Mouse (Mus musculus) heart, embryonic 11.5 days (tissue): ENCODE measurements around the gene Txnrd2. TPM values are rescaled to one million over a fixed set of nuclear protein-coding genes. Genes with fewer than 3 reads are reported as not detected.

Experiments
- ATAC-seq: fragments of 200-750 bp; cut with Nextera tagmentation; replicated peaks from 2 replicates; pipeline ENCODE4 v1.8.0; 2017; ENCODE audit warnings: moderate library complexity; ENCODE audit not compliant: insufficient number of reproducible peaks, low FRiP score, low TSS enrichment
- H3K27ac ChIP-seq: fragments of 300-500 bp; sonication (generic); 2 replicates; pipeline ENCODE4 v1.5.1; 2014; ENCODE audit warnings: mild to moderate bottlenecking, low read depth, low read length
- H3K27me3 ChIP-seq: fragments of 300-500 bp; sonication (generic); 2 replicates; pipeline ENCODE4 v1.6.1; 2014; ENCODE audit warnings: mild to moderate bottlenecking, low read length, mixed read lengths; ENCODE audit not compliant: control insufficient read depth, insufficient read depth
- H3K36me3 ChIP-seq: fragments of 300-500 bp; sonication (generic); 2 replicates; pipeline ENCODE4 v1.6.1; 2014; ENCODE audit warnings: mild to moderate bottlenecking, low read length, moderate library complexity, mixed read lengths; ENCODE audit not compliant: control insufficient read depth, insufficient read depth
- H3K4me1 ChIP-seq: fragments of 300-500 bp; sonication (generic); 2 replicates; pipeline ENCODE4 v1.6.1; 2014; ENCODE audit warnings: low read length; ENCODE audit not compliant: control insufficient read depth, insufficient read depth
- H3K4me2 ChIP-seq: fragments of 300-500 bp; sonication (generic); 2 replicates; pipeline ENCODE4 v1.6.1; 2014; ENCODE audit warnings: mild to moderate bottlenecking, moderate library complexity
- H3K4me3 ChIP-seq: fragments of 300-500 bp; sonication (generic); 2 replicates; pipeline ENCODE4 v1.5.1; 2014; ENCODE audit warnings: low read depth, low read length
- H3K9ac ChIP-seq: fragments of 300-500 bp; sonication (generic); 2 replicates; pipeline ENCODE4 v1.6.1; 2014; ENCODE audit warnings: mild to moderate bottlenecking, low read depth, low read length, moderate library complexity
- H3K9me3 ChIP-seq: fragments of 300-500 bp; sonication (generic); replicated peaks from 2 replicates; pipeline ENCODE4 v1.6.1; 2016; ENCODE audit warnings: low read length; ENCODE audit not compliant: control insufficient read depth
- WGBS: fragments of 180-500 bp; shearing (Covaris S2); extraction: QIAGEN DNeasy Blood & Tissue Kit; methylation state at CpG from one replicate; pipeline ENCODE4 v1.1.7; 2014; ENCODE audit not compliant: insufficient replicate concordance; 5-methylcytosine and 5-hydroxymethylcytosine counted together
- polyA plus RNA-seq: library from polyadenylated mRNA; unstranded; fragments of >200 nt; fragmentation: Nextera tagmentation; extraction: Ambion mirVana; gene quantifications from 2 replicates; pipeline ENCODE4 v1.2.1, GENCODE M21; 2014

Gene Txnrd2
- polyA plus RNA-seq, 1 experiment from 2014 or later: 32.8 TPM

GRCm38 (mm10) chr16:18391127-18391526 lies 35.1 kb upstream of the Txnrd2 start:
- H3K9me3 ChIP-seq: no peaks in the 10 kb centered on the region
- no peak for ATAC-seq
- H3K36me3 ChIP-seq: no peaks in the 10 kb centered on the region
- H3K27ac ChIP-seq: no peak overlapping the region
- peaks cover 53% of the 10 kb centered on the region for H3K4me1 ChIP-seq
- no peak overlapping the region for H3K4me2 ChIP-seq
- no peaks in the 10 kb centered on the region for H3K27me3 ChIP-seq
- no peak overlapping the region for H3K4me3 ChIP-seq
- H3K9ac ChIP-seq: no peak overlapping the region
- WGBS: 89% methylated on average over 3 of the region's 3 CpGs

- Histone ChIP-seq H3K27me3 (no peaks in the 10 kb centered on the region), H3K9ac (no peak overlapping the region), H3K4me2 (no peak overlapping the region), H3K4me3 (no peak overlapping the region), H3K27ac (no peak overlapping the region), H3K36me3 (no peaks in the 10 kb centered on the region), H3K4me1 (peaks cover 59% of the 10 kb centered on the region), H3K9me3 (no peaks in the 10 kb centered on the region)
- 84% methylated on average over 3 of the region's 3 CpGs for WGBS
- no peak for ATAC-seq
These were observed 34.5 kb upstream of the Txnrd2 start for GRCm38 (mm10) chr16:18391728-18392127.

- H3K4me2 ChIP-seq: peak overlapping the region; percentile 88
- H3K4me3 ChIP-seq: peak overlapping the region; percentile 77
- H3K27me3 ChIP-seq: no peaks in the 10 kb centered on the region
- H3K27ac ChIP-seq: peak overlapping the region; percentile 73; the same call in 1 of the 2 replicates
- peaks cover 52% of the 10 kb centered on the region for H3K4me1 ChIP-seq
- WGBS: under 1% methylated on average over 62 of the region's 63 CpGs
- ATAC-seq: peak; percentile 84
- no peaks in the 10 kb centered on the region; the same call in 1 of the 2 replicates for H3K36me3 ChIP-seq
- H3K9me3 ChIP-seq: no peaks in the 10 kb centered on the region
- peak overlapping the region; percentile 91 for H3K9ac ChIP-seq
These were observed 33.4 kb upstream of the Txnrd2 start for GRCm38 (mm10) chr16:18392469-18393426.

- peaks cover 43% of the 10 kb centered on the region for H3K4me1 ChIP-seq
- ATAC-seq: no peak
- H3K27me3 ChIP-seq: no peaks in the 10 kb centered on the region
- WGBS: 52% methylated on average over 5 of the region's 5 CpGs
- H3K9me3 ChIP-seq: no peaks in the 10 kb centered on the region
- H3K27ac ChIP-seq: 0 out of 2 replicates have a peak overlapping the region, but pooled peaks have one; percentile 17
- H3K4me2 ChIP-seq: peak overlapping the region; percentile 88
- H3K9ac ChIP-seq: peak overlapping the region; percentile 34
- H3K4me3 ChIP-seq: peak overlapping the region; percentile 77
- H3K36me3 ChIP-seq: peaks cover 7% of the 10 kb centered on the region; the same call in 1 of the 2 replicates
These were observed 32.6 kb upstream of the Txnrd2 start for GRCm38 (mm10) chr16:18393595-18393994.

- Histone ChIP-seq H3K27ac (0 out of 2 replicates have a peak overlapping the region, but pooled peaks have one; percentile 17), H3K9me3 (no peaks in the 10 kb centered on the region), H3K36me3 (peaks cover 9% of the 10 kb centered on the region; the same call in 1 of the 2 replicates), H3K4me2 (peak overlapping the region; percentile 88), H3K4me1 (peaks cover 39% of the 10 kb centered on the region), H3K27me3 (no peaks in the 10 kb centered on the region), H3K9ac (peak overlapping the region; percentile 34; the same call in 1 of the 2 replicates), H3K4me3 (no peak overlapping the region)
- 84% methylated on average over 3 of the region's 3 CpGs for WGBS
- no peak for ATAC-seq
These were observed 32.1 kb upstream of the Txnrd2 start for GRCm38 (mm10) chr16:18394056-18394455.

GRCm38 (mm10) chr16:18394777-18395619 lies 31.2 kb upstream of the Txnrd2 start:
- Histone ChIP-seq H3K36me3 (peaks cover 9% of the 10 kb centered on the region; the same call in 1 of the 2 replicates), H3K27me3 (no peaks in the 10 kb centered on the region), H3K4me1 (peaks cover 39% of the 10 kb centered on the region), H3K4me2 (peak overlapping the region; percentile 43), H3K4me3 (0 out of 2 replicates have a peak overlapping the region, but pooled peaks have one; percentile 8), H3K27ac (peak overlapping the region; percentile 94), H3K9me3 (no peaks in the 10 kb centered on the region), H3K9ac (peak overlapping the region; percentile 61)
- 22% methylated on average over 10 of the region's 11 CpGs for WGBS
- ATAC-seq: no peak

- peak overlapping the region; percentile 58 for H3K9ac ChIP-seq
- no peak for ATAC-seq
- WGBS: 29% methylated on average over 6 of the region's 7 CpGs
These were observed 30.6 kb upstream of the Txnrd2 start for GRCm38 (mm10) chr16:18395620-18396036.

GRCm38 (mm10) chr16:18396201-18396600 lies 30.0 kb upstream of the Txnrd2 start:
- Histone ChIP-seq H3K9me3 (no peaks in the 10 kb centered on the region), H3K4me2 (peak overlapping the region; percentile 43), H3K9ac (peak overlapping the region; percentile 58), H3K4me3 (no peak overlapping the region), H3K36me3 (peaks cover 11% of the 10 kb centered on the region; the same call in 1 of the 2 replicates), H3K4me1 (peaks cover 51% of the 10 kb centered on the region), H3K27me3 (no peaks in the 10 kb centered on the region), H3K27ac (peak overlapping the region; percentile 94)
- ATAC-seq: no peak
- 63% methylated on average over 2 of the region's 2 CpGs for WGBS

More at GRCm38 (mm10) chr16:18395620-18396036, 30.6 kb upstream of the Txnrd2 start:
- no peaks in the 10 kb centered on the region for H3K9me3 ChIP-seq
- H3K27ac ChIP-seq: peak overlapping the region; percentile 94
- peak overlapping the region; percentile 43 for H3K4me2 ChIP-seq
- no peaks in the 10 kb centered on the region for H3K27me3 ChIP-seq
- H3K36me3 ChIP-seq: peaks cover 11% of the 10 kb centered on the region; the same call in 1 of the 2 replicates
- H3K4me1 ChIP-seq: peaks cover 45% of the 10 kb centered on the region
- no peak overlapping the region for H3K4me3 ChIP-seq
